Mouse (Mus musculus) embryonic stem cell, embryonic (primary cell): ENCODE data around the gene Pole2.

ENCODE experiments used
- CTCF ChIA-PET, 4 experiments: fragments of 300-600 bp in 2 of 4; fragments of 350-600 bp in 2 of 4; sonication (Branson Sonifier 250); formaldehyde crosslinking; loops; one replicate each; lab custom pipeline; 2022; ENCODE audit warnings: inconsistent platforms in 2 of 4; lab: Charles Lee
- POLR2A ChIA-PET, 4 experiments: fragments of 300-600 bp in 2 of 4; fragments of 350-600 bp in 2 of 4; sonication (Branson Sonifier 250); formaldehyde crosslinking; loops; one replicate each; lab custom pipeline; 2022; ENCODE audit warnings: antibody characterized with exemption in 4 of 4, inconsistent platforms in 1 of 4; lab: Charles Lee

The Pole2 gene

DNA sequence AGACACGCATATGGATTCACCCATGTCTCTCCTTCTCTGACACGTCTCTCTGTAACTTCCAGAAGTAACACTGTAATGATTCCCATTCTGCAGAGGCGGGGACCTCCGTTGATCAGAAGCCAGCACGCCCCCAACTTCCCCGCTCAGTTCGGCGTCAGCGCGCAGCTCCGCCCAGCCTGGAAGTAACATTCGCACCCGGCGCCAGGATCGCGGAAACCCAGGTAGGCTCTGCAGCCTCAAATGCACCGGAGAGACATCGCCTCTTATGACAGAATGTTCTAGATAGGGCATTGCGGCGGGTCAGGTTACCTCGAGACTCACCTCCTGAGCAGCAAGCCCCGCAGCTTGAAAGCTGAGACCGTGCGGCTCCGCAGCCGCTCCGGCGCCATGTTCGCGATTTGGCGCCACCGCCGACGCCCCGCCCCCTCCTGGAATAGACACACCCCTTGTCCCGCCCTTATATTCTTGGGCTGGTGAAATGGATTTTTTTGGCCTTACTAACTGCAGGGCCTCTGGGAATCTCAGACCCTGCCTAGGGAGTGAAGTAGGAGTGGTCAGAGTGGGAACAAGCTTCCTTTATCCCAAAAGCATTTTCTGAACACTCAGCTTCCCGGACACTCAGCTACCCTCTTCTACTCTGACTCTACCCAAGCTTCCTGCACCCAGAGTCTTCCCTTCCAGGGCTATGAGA, at the start of gene Pole2:
Gene Pole2, minus strand, starts transcription at position 420 of the 691 bp plus-strand sequence.
- ChIA-PET CTCF (interaction anchor here in 3 of 4 experiments (0.6 to 1.5 kb wide), 7 partner anchors 14 to 106 kb away, joined by 3 to 8 read pairs (median 3); no protein-coding TSS in a partner anchor), POLR2A (interaction anchor here in 3 of 4 experiments (0.5 to 5.8 kb wide), 40 partner anchors 9 to 883 kb away, joined by 3 to 35 read pairs (median 4); partner anchors contain the start of genes Rps29 (in 2 of the 3), Arf6 (in 1 of the 3), Gm9887 (in 1 of the 3) and Lrr1 (in 1 of the 3))

GRCm38 (mm10) chr12:69268956-69269355, 41.0 kb upstream of the Pole2 start:
- CTCF ChIA-PET = interaction anchor here in 2 of 4 experiments (0.6 kb wide), 2 partner anchors 44 to 430 kb away, joined by 3 to 5 read pairs; no protein-coding TSS in a partner anchor
- POLR2A ChIA-PET = no interaction called here

- CTCF ChIA-PET = interaction anchor here in 1 of 4 experiments (0.6 kb wide), 1 partner anchor 379 kb away, joined by 5 read pairs; no protein-coding TSS in a partner anchor
- POLR2A ChIA-PET = no interaction called here
Measured at GRCm38 (mm10) chr12:69267956-69268632, 40.1 kb upstream of the Pole2 start.

- ChIA-PET CTCF (interaction anchor here in 1 of 4 experiments (0.6 kb wide), 1 partner anchor 10 kb away, joined by 4 read pairs; no protein-coding TSS in a partner anchor), POLR2A (interaction anchor here in 2 of 4 experiments (0.7 to 1.3 kb wide), 2 partner anchors 9 to 37 kb away, joined by 3 read pairs; partner anchors contain the start of gene Pole2 (in 1 of the 2))
Measured at GRCm38 (mm10) chr12:69265031-69265430, 37.0 kb upstream of the Pole2 start.

DNA sequence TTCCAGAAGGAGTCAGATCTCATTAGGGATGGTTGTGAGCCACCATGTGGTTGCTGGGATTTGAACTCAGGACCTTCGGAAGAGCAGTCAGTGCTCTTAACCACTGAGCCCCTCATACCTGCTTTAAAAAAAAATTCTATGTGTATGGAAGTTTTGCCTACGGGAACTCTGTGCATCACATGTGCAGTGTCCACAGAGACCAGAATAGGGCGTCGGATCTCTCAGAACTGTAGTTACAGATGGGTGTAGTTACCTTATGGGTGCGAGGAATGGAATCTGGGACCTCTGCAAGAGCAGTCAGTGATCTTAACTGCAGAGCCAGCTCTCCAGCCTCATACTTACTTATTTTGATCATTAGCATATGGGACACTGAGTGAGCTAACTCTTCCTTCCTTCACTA, 34.3 kb upstream of the Pole2 start:
- ChIA-PET POLR2A (interaction anchor here in 1 of 4 experiments (1.1 kb wide), 1 partner anchor 34 kb away, joined by 4 read pairs; no protein-coding TSS in a partner anchor), CTCF (no interaction called here)

DNA sequence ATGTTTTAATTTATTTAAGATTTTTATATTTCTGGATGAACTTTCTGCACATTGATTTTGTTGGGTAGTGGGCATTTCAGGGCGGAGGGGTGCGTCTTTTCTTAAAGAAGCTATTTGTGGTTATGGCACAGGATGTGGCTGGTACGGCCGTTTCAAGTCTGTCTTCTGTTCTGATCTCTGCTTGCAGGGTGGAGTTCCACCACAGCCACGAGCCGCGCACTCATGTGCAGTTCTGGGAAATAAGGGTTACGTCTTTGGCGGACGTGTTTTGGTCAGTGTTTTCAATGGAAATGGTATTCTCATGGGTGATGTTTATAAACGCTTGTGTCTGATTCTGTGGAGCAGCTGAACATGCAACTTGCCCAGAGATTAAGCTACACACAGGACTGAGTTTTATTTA, 29.8 kb upstream of the Pole2 start:
- ChIA-PET CTCF (interaction anchor here in 1 of 4 experiments (0.7 kb wide), 1 partner anchor 165 kb away, joined by 3 read pairs; no protein-coding TSS in a partner anchor), POLR2A (interaction anchor here in 2 of 4 experiments (1.2 to 1.8 kb wide), 3 partner anchors 14 to 101 kb away, joined by 4 to 7 read pairs (median 5); no protein-coding TSS in a partner anchor)

- POLR2A ChIA-PET = interaction anchor here in 1 of 4 experiments (1.0 to 4.8 kb wide), 2 partner anchors 26 to 45 kb away, joined by 3 to 17 read pairs; partner anchors contain the start of gene Pole2
- CTCF ChIA-PET = no interaction called here
Measured at GRCm38 (mm10) chr12:69253806-69254205, 25.8 kb upstream of the Pole2 start.

GRCm38 (mm10) chr12:69250756-69251155, 22.8 kb upstream of the Pole2 start:
- ChIA-PET CTCF (interaction anchor here in 1 of 4 experiments (1.3 kb wide), 1 partner anchor 21 kb away, joined by 5 read pairs; no protein-coding TSS in a partner anchor), POLR2A (interaction anchor here in 2 of 4 experiments (0.6 to 4.8 kb wide), 4 partner anchors 9 to 92 kb away, joined by 3 to 17 read pairs (median 3); partner anchors contain the start of genes Pole2 (in 1 of the 2) and Rps29 (in 1 of the 2))

GRCm38 (mm10) chr12:69249766-69250165, 21.8 kb upstream of the Pole2 start:
- CTCF ChIA-PET = no interaction called here

GRCm38 (mm10) chr12:69241771-69242431, 13.9 kb upstream of the Pole2 start:
- ChIA-PET CTCF (interaction anchor here in 2 of 4 experiments (1.8 to 1.9 kb wide), 2 partner anchors 13 kb away, joined by 4 to 6 read pairs; no protein-coding TSS in a partner anchor), POLR2A (interaction anchor here in 3 of 4 experiments (0.6 to 2.1 kb wide), 9 partner anchors 9 to 87 kb away, joined by 3 to 10 read pairs (median 4); partner anchors contain the start of gene Pole2 (in 1 of the 3))

More at GRCm38 (mm10) chr12:69249766-69250165, 21.8 kb upstream of the Pole2 start:
- POLR2A ChIA-PET = interaction anchor here in 1 of 4 experiments (1.0 to 4.8 kb wide), 2 partner anchors 21 to 92 kb away, joined by 3 to 17 read pairs; partner anchors contain the start of gene Pole2

- CTCF ChIA-PET = interaction anchor here in 3 of 4 experiments (0.6 to 1.9 kb wide), 3 partner anchors 12 to 13 kb away, joined by 4 to 6 read pairs (median 4); no protein-coding TSS in a partner anchor
- POLR2A ChIA-PET = interaction anchor here in 3 of 4 experiments (0.6 to 2.1 kb wide), 7 partner anchors 10 to 459 kb away, joined by 3 to 10 read pairs (median 3); partner anchors contain the start of gene Pole2 (in 1 of the 3)
Measured at GRCm38 (mm10) chr12:69241405-69241770, 13.4 kb upstream of the Pole2 start.

- ChIA-PET POLR2A (interaction anchor here in 2 of 4 experiments (0.6 to 2.1 kb wide), 3 partner anchors 10 to 460 kb away, joined by 3 to 10 read pairs (median 3); no protein-coding TSS in a partner anchor), CTCF (interaction anchor here in 3 of 4 experiments (0.6 to 1.9 kb wide), 3 partner anchors 12 kb away, joined by 4 to 6 read pairs (median 4); no protein-coding TSS in a partner anchor)
Measured at GRCm38 (mm10) chr12:69240876-69241275, 12.9 kb upstream of the Pole2 start, which contains the start of gene Klhdc1. Klhdc1 (plus strand) TSS chr12:69241176.

DNA sequence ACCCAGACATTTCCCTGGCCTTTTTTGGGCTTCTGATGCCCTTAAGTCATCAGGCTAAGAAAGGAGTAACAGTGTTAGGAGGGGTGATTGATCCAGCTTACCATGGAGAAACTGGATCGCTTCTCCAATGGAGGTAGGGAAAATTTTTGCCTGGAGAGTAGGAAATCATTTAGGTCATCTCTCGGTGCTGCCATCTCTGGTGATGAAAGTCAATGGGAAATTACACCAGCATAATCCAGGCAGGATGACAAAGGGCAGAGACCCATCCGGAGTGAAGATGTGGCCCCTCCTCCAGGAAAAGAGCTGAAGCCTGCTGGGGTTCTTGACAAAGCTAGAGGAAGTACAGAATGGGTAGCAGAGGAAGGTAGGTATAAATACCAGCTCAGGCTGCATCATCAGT, 10.3 kb upstream of the Pole2 start:
- ChIA-PET POLR2A (interaction anchor here in 3 of 4 experiments (0.6 to 1.2 kb wide), 4 partner anchors 8 to 32 kb away, joined by 3 to 5 read pairs (median 4); partner anchors contain the start of gene Pole2 (in 1 of the 3)), CTCF (interaction anchor here in 1 of 4 experiments (0.6 kb wide), 1 partner anchor 9 kb away, joined by 3 read pairs; no protein-coding TSS in a partner anchor)

- ChIA-PET CTCF (interaction anchor here in 1 of 4 experiments (0.6 kb wide), 1 partner anchor 30 kb away, joined by 4 read pairs; no protein-coding TSS in a partner anchor), POLR2A (no interaction called here)
Measured at GRCm38 (mm10) chr12:69235782-69236181, 7.8 kb upstream of the Pole2 start.

DNA sequence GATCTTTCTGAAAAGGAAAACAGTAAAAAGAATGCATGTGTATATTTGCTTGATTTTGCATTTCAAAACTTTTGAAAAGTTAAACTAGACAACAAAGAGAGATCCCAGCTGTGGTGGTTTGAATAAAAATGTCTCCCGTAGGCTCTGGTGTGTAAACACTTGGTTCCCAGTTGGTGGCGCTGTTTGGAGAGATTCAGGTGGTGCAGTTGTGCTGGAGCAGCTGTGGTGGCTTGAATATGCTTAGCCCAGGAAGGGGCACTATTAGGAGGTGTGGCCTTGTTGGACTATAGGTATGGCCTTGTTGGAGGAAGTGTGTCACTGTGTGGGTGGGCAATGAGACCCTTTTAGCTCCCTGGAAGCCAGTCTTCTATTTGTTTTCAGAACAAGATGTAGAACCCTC, 1.3 kb upstream of the Pole2 start:
- CTCF ChIA-PET = interaction anchor here (0.5 to 1.9 kb wide), 30 partner anchors 9 to 774 kb away, joined by 3 to 11 read pairs (median 4); partner anchors contain the start of genes Klhdc1 (in 2 of the 4), Gm49383 (in 1 of the 4) and Lrr1 (in 1 of the 4)

GRCm38 (mm10) chr12:69220613-69221277, 7.2 kb downstream of the Pole2 start:
- POLR2A ChIA-PET = interaction anchor here in 2 of 4 experiments (1.6 kb wide), 3 partner anchors 10 to 52 kb away, joined by 3 to 7 read pairs (median 6); partner anchors contain the start of gene Lrr1 (in 1 of the 2)

More for the DNA sequence above, 1.3 kb upstream of the Pole2 start:
- POLR2A ChIA-PET = interaction anchor here (0.6 to 3.3 kb wide), 27 partner anchors 9 to 343 kb away, joined by 3 to 17 read pairs (median 3); partner anchors contain the start of genes Rps29 (in 2 of the 4), Gm49383 (in 1 of the 4), Gm49384 (in 1 of the 4) and Klhdc1 (in 1 of the 4)

More at GRCm38 (mm10) chr12:69220613-69221277, 7.2 kb downstream of the Pole2 start:
- CTCF ChIA-PET = interaction anchor here in 1 of 4 experiments (0.6 kb wide), 1 partner anchor 109 kb away, joined by 3 read pairs; no protein-coding TSS in a partner anchor
